35 mouse cellular contexts compared by ENCODE assay signal in the genomic region with DNA sequence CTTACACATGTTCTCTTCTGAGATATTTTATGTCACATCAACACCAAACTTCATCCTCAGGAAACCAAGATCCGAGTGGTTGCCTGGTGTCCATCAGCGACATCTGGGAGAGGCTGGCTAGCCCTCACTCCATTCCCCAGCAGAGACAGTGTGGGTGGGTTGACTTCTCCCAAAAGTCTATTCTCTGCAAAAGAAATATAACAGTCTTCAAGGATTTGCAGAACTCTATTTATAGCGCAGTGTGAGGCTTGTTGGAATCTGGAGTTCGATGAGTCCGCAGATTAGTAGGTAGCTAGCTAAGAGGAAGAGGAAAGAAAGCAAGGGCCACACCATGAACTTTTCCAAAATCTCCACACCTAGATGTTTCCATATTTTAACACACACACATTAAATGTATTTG.
"Had no signal": no experiment of that assay in that cellular context is flagged by ENCODE, and none has a peak within 500 bp of the region (broad histone marks: within the 10 kb centered on the region; RNA-seq: fewer than 3 reads in every experiment).

No protein-coding gene starts in this region.

- H3K9me3 ChIP-seq: heart, embryonic 10.5 days; heart, embryonic 12.5 days; heart, embryonic 13.5 days; heart, embryonic 15.5 days; hindbrain, embryonic 10.5 days; hindbrain, embryonic 12.5 days; hindbrain, embryonic 13.5 days; hindbrain, embryonic 15.5 days; intestine, embryonic 15.5 days; kidney, embryonic 15.5 days had no signal

- H3K27ac ChIP-seq: heart, embryonic 10.5 days; heart, embryonic 13.5 days; heart, embryonic 15.5 days; hindbrain, embryonic 10.5 days; hindbrain, embryonic 12.5 days; hindbrain, embryonic 13.5 days; hindbrain, embryonic 14.5 days; hindbrain, embryonic 15.5 days; hindbrain, postnatal 0 days; intestine, embryonic 15.5 days; kidney, embryonic 15.5 days; kidney, postnatal 0 days; layer of hippocampus, adult 2 months had no signal

- H3K4me3 ChIP-seq: heart, embryonic 10.5 days; heart, embryonic 12.5 days; heart, embryonic 13.5 days; heart, embryonic 15.5 days; hindbrain, embryonic 10.5 days; hindbrain, embryonic 12.5 days; hindbrain, embryonic 13.5 days; hindbrain, embryonic 15.5 days; intestine, embryonic 15.5 days; kidney, embryonic 15.5 days; layer of hippocampus, adult 2 months had no signal

- ATAC-seq: hindbrain, embryonic 16.5 days; hindbrain, postnatal 0 days; inflammation-experienced regulatory T-cells, adult 6 months; intestine, embryonic 15.5 days; intestine, embryonic 16.5 days; intestine, postnatal 0 days had no signal

- H3K36me3 ChIP-seq: heart, embryonic 10.5 days; heart, embryonic 12.5 days; heart, embryonic 13.5 days; heart, embryonic 15.5 days; hindbrain, embryonic 10.5 days; hindbrain, embryonic 12.5 days; hindbrain, embryonic 13.5 days; hindbrain, embryonic 15.5 days; intestine, embryonic 15.5 days; kidney, embryonic 15.5 days had no signal

- DNase-seq: heart, postnatal 10 days; heart, postnatal 14 days; heart, postnatal 36 days; heart, postnatal 4 days; kidney, adult 11 months; kidney, adult 18-20 months; kidney, adult 2 months; kidney, adult 8-10 months; kidney, adult 9 months; kidney, postnatal 10 days; kidney, postnatal 14 days; kidney, postnatal 25 days; kidney, postnatal 36 days; kidney, postnatal 4 days; layer of hippocampus, adult 9-11 months; layer of hippocampus, postnatal 36 days had no signal

- H3K9ac ChIP-seq: heart, embryonic 12.5 days; heart, embryonic 13.5 days; heart, embryonic 15.5 days; hindbrain, embryonic 12.5 days; hindbrain, embryonic 14.5 days; hindbrain, embryonic 15.5 days; intestine, embryonic 15.5 days; kidney, embryonic 15.5 days had no signal

- H3K4me2 ChIP-seq: heart, embryonic 11.5 days; heart, embryonic 12.5 days; heart, embryonic 13.5 days; heart, embryonic 15.5 days; hindbrain, embryonic 12.5 days; hindbrain, embryonic 13.5 days; hindbrain, embryonic 14.5 days; hindbrain, embryonic 15.5 days; intestine, embryonic 15.5 days; kidney, embryonic 15.5 days had no signal

- H3K27me3 ChIP-seq: heart, embryonic 15.5 days; hindbrain, embryonic 15.5 days had no signal
